Mouse (Mus musculus) cortical plate, adult 2 months (tissue): ENCODE data around the gene Rell1.

Experiments used
- CTCF ChIP-seq: fragments of 200-500 bp; IDR thresholded peaks from 2 replicates; pipeline ENCODE4 v1.5.1; 2011; ENCODE audit warnings: mild to moderate bottlenecking, control low read depth, low read length; ENCODE audit not compliant: insufficient read depth; ENCODE audit errors: extremely low read depth
- POLR2A ChIP-seq: fragments of 200-500 bp; IDR thresholded peaks from 2 replicates; pipeline ENCODE4 v1.6.1; 2011; ENCODE audit warnings: mild to moderate bottlenecking, low read length, control low read depth; ENCODE audit not compliant: insufficient read depth; ENCODE audit errors: extremely low read depth

DNA sequence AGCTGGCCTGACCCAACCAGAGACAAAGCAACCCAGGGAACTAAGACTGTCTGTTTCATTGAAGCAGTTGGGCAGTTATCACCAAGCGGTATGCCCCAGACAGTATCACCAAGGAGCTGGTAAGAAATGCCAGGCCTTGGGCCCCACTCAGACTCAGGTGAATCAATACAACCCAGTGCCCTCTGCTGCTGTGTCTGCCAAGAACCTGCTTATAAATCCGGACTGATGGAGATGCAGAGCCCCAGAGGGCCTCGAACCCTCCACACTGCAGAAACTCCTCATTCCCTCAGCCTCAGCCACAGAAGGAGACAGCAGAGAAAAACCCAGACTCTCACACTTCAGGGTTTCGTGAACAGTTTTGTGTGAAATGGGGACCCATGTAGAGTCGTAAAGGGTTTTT, 82.4 kb downstream of the Rell1 start:
- TF ChIP-seq POLR2A = no peak
- no peak for TF ChIP-seq CTCF
